27 mouse cellular contexts compared by ENCODE assay signal in genomic region chr17:29216078-29216477, GRCm38 (mm10). TPM values are rescaled to one million over a fixed set of nuclear protein-coding genes. Genes with fewer than 3 reads are reported as not detected.
DNase-seq lines count a peak whose midpoint lies in the region; ATAC-seq and TF ChIP-seq lines count a peak whose summit lies in the region.
"Had no signal": no experiment of that assay in that cellular context is flagged by ENCODE, and none has a peak within 500 bp of the region (broad histone marks: within the 10 kb centered on the region; RNA-seq: fewer than 3 reads in every experiment).

No protein-coding gene starts in this region.

- H3K4me2 ChIP-seq in hindbrain, embryonic 11.5 days (replicated peaks; ENCODE audit: low read depth, low read length): no peak overlapping the region
- H3K4me2 ChIP-seq in midbrain, embryonic 11.5 days: no peak overlapping the region
- no peak overlapping the region for H3K4me2 ChIP-seq in intestine, embryonic 16.5 days (ENCODE audit: low read depth, low read length)
- H3K4me2 ChIP-seq: embryonic facial prominence, embryonic 13.5 days; forebrain, embryonic 15.5 days; heart, embryonic 12.5 days; heart, embryonic 15.5 days; hindbrain, embryonic 14.5 days had no signal

- DNase-seq in hindbrain, embryonic 10.5 days (ENCODE audit: low spot score): no peak
- no peak for DNase-seq in hindbrain, embryonic 11.5 days (ENCODE audit: low spot score)
- no peak for DNase-seq in midbrain, embryonic 10.5 days (ENCODE audit: low spot score)
- no peak for DNase-seq in midbrain, embryonic 11.5 days (ENCODE audit: low spot score, missing footprints)
- peak; percentile 37 for DNase-seq in brain, embryonic 14.5 days (ENCODE audit: low read depth)
- no peak for DNase-seq in limb, embryonic 10.5 days (ENCODE audit: low spot score)
- DNase-seq: adrenal gland, adult 8-10 months; adrenal gland, postnatal 25 days; cerebellum, adult 2 months; cerebellum, adult 9-11 months; cerebellum, postnatal 36 days; embryo, embryonic 11 days; gastrocnemius, postnatal 25 days; heart, adult 18-20 months; heart, postnatal 10 days; heart, postnatal 36 days; kidney, adult 11 months had no signal

- H3K27ac ChIP-seq in hindbrain, embryonic 10.5 days: peak overlapping the region; percentile 23; the same call in 1 of the 2 replicates
- no peak overlapping the region for H3K27ac ChIP-seq in hindbrain, embryonic 11.5 days (ENCODE audit: low read depth, low read length)
- peak overlapping the region; percentile 53; the same call in 1 of the 2 replicates for H3K27ac ChIP-seq in midbrain, embryonic 10.5 days (replicated peaks)
- H3K27ac ChIP-seq in midbrain, embryonic 11.5 days (ENCODE audit: low read depth, low read length): no peak overlapping the region
- H3K27ac ChIP-seq in limb, embryonic 10.5 days: 0 out of 2 replicates have a peak overlapping the region, but pooled peaks have one; percentile 4
- no peak overlapping the region for H3K27ac ChIP-seq in intestine, embryonic 16.5 days (ENCODE audit: low read length)
- H3K27ac ChIP-seq: embryonic facial prominence, embryonic 10.5 days; embryonic facial prominence, embryonic 13.5 days; forebrain, embryonic 15.5 days; heart, embryonic 15.5 days; hindbrain, embryonic 14.5 days had no signal

- H3K9me3 ChIP-seq in hindbrain, embryonic 10.5 days: no peaks in the 10 kb centered on the region
- H3K9me3 ChIP-seq in hindbrain, embryonic 11.5 days (ENCODE audit: control insufficient read depth, low read length): no peaks in the 10 kb centered on the region
- H3K9me3 ChIP-seq in midbrain, embryonic 10.5 days (replicated peaks): no peaks in the 10 kb centered on the region
- no peaks in the 10 kb centered on the region for H3K9me3 ChIP-seq in midbrain, embryonic 11.5 days (ENCODE audit: control insufficient read depth, low read length)
- H3K9me3 ChIP-seq in limb, embryonic 10.5 days (replicated peaks): no peaks in the 10 kb centered on the region
- H3K9me3 ChIP-seq in intestine, embryonic 16.5 days (ENCODE audit: control insufficient read depth, low read length): no peaks in the 10 kb centered on the region
- H3K9me3 ChIP-seq: embryonic facial prominence, embryonic 10.5 days; embryonic facial prominence, embryonic 13.5 days; forebrain, embryonic 15.5 days; heart, embryonic 12.5 days; heart, embryonic 15.5 days had no signal

- no peak overlapping the region for H3K9ac ChIP-seq in hindbrain, embryonic 11.5 days (ENCODE audit: low read depth, low read length)
- H3K9ac ChIP-seq in midbrain, embryonic 11.5 days (ENCODE audit: low read length): no peak overlapping the region
- no peak overlapping the region for H3K9ac ChIP-seq in intestine, embryonic 16.5 days (ENCODE audit: low read depth, low read length)
- H3K9ac ChIP-seq: embryonic facial prominence, embryonic 13.5 days; forebrain, embryonic 15.5 days; heart, embryonic 12.5 days; heart, embryonic 15.5 days; hindbrain, embryonic 14.5 days had no signal

- peaks cover 29% of the 10 kb centered on the region for H3K27me3 ChIP-seq in hindbrain, embryonic 10.5 days (ENCODE audit: insufficient read depth, poor library complexity, severe bottlenecking)
- no peaks in the 10 kb centered on the region for H3K27me3 ChIP-seq in hindbrain, embryonic 11.5 days (ENCODE audit: control insufficient read depth, insufficient read depth, low read length)
- H3K27me3 ChIP-seq in midbrain, embryonic 10.5 days (ENCODE audit: low read depth, poor library complexity, severe bottlenecking): peaks cover 20% of the 10 kb centered on the region
- no peaks in the 10 kb centered on the region for H3K27me3 ChIP-seq in midbrain, embryonic 11.5 days (ENCODE audit: control insufficient read depth, insufficient read depth, low read length)
- peaks cover 20% of the 10 kb centered on the region for H3K27me3 ChIP-seq in limb, embryonic 10.5 days (ENCODE audit: low read depth, poor library complexity, severe bottlenecking)
- no peaks in the 10 kb centered on the region for H3K27me3 ChIP-seq in intestine, embryonic 16.5 days (replicated peaks; ENCODE audit: control insufficient read depth, insufficient read depth, low read length)
- H3K27me3 ChIP-seq: forebrain, embryonic 15.5 days had no signal

- no peak for ATAC-seq in hindbrain, embryonic 11.5 days (ENCODE audit: low FRiP score)
- no peak for ATAC-seq in midbrain, embryonic 11.5 days (ENCODE audit: low FRiP score)
- ATAC-seq in intestine, embryonic 16.5 days: no peak
- ATAC-seq: activated CD4-positive, CD25-positive, alpha-beta regulatory T cell, adult 4 months; CD4-positive, CD25-positive, alpha-beta regulatory T cell, adult 4 months; forebrain, embryonic 15.5 days had no signal

- no peak overlapping the region for H3K4me3 ChIP-seq in hindbrain, embryonic 10.5 days
- no peak overlapping the region for H3K4me3 ChIP-seq in hindbrain, embryonic 11.5 days (ENCODE audit: low read depth, low read length)
- H3K4me3 ChIP-seq in midbrain, embryonic 10.5 days: no peak overlapping the region
- no peak overlapping the region for H3K4me3 ChIP-seq in midbrain, embryonic 11.5 days (ENCODE audit: low read depth, low read length)
- H3K4me3 ChIP-seq in limb, embryonic 10.5 days: no peak overlapping the region
- no peak overlapping the region for H3K4me3 ChIP-seq in intestine, embryonic 16.5 days (ENCODE audit: low read length)
- H3K4me3 ChIP-seq: embryonic facial prominence, embryonic 10.5 days; embryonic facial prominence, embryonic 13.5 days; erythroblast, embryonic 14.5 days; forebrain, embryonic 15.5 days; heart, embryonic 12.5 days; heart, embryonic 15.5 days had no signal

- H3K4me1 ChIP-seq in hindbrain, embryonic 10.5 days (replicated peaks): peaks cover 66% of the 10 kb centered on the region
- peaks cover 21% of the 10 kb centered on the region for H3K4me1 ChIP-seq in hindbrain, embryonic 11.5 days (replicated peaks; ENCODE audit: control insufficient read depth, insufficient read depth, low read length)
- H3K4me1 ChIP-seq in midbrain, embryonic 10.5 days: peaks cover 63% of the 10 kb centered on the region
- peaks cover 23% of the 10 kb centered on the region for H3K4me1 ChIP-seq in midbrain, embryonic 11.5 days (ENCODE audit: control insufficient read depth, insufficient read depth, low read length)
- peaks cover 67% of the 10 kb centered on the region for H3K4me1 ChIP-seq in limb, embryonic 10.5 days
- H3K4me1 ChIP-seq in intestine, embryonic 16.5 days (ENCODE audit: control insufficient read depth, insufficient read depth, low read length): peaks cover 12% of the 10 kb centered on the region

- WGBS in hindbrain, embryonic 10.5 days: 81% methylated on average over 7 of the region's 7 CpGs
- 72% methylated on average over 7 of the region's 7 CpGs for WGBS in hindbrain, embryonic 11.5 days
- WGBS in midbrain, embryonic 10.5 days: 81% methylated on average over 7 of the region's 7 CpGs
- WGBS in midbrain, embryonic 11.5 days: 72% methylated on average over 7 of the region's 7 CpGs
- 63% methylated on average over 7 of the region's 7 CpGs for WGBS in limb, embryonic 10.5 days
- 65% methylated on average over 7 of the region's 7 CpGs for WGBS in intestine, embryonic 16.5 days

- no peak for TF ChIP-seq POLR2A in brain, embryonic 14.5 days (IDR thresholded peaks at IDR 0.05; ENCODE audit: borderline replicate concordance, extremely low read depth, insufficient read depth, insufficient read length, poor library complexity, severe bottlenecking)

- H3K36me3 ChIP-seq in hindbrain, embryonic 10.5 days: no peaks in the 10 kb centered on the region
- H3K36me3 ChIP-seq in hindbrain, embryonic 11.5 days (ENCODE audit: control insufficient read depth, insufficient read depth, low read length): no peaks in the 10 kb centered on the region
- no peaks in the 10 kb centered on the region for H3K36me3 ChIP-seq in midbrain, embryonic 10.5 days
- H3K36me3 ChIP-seq in midbrain, embryonic 11.5 days (ENCODE audit: control insufficient read depth, insufficient read depth, low read length): no peaks in the 10 kb centered on the region
- H3K36me3 ChIP-seq in limb, embryonic 10.5 days: no peaks in the 10 kb centered on the region
- H3K36me3 ChIP-seq in intestine, embryonic 16.5 days (ENCODE audit: control insufficient read depth, insufficient read depth, low read length): no peaks in the 10 kb centered on the region
- H3K36me3 ChIP-seq: embryonic facial prominence, embryonic 10.5 days; embryonic facial prominence, embryonic 13.5 days; forebrain, embryonic 15.5 days; heart, embryonic 12.5 days; heart, embryonic 15.5 days had no signal

- no peak for TF ChIP-seq CTCF in brain, embryonic 14.5 days (IDR thresholded peaks at IDR 0.05; ENCODE audit: borderline replicate concordance, extremely low read depth, insufficient read depth, insufficient read length)

RNA-seq across cellular contexts. Expression of gene Cpne5, which starts 21.9 kb away (rescaled TPM):
- 3.0 and 5.6 TPM in 2 replicates for polyA plus RNA-seq in hindbrain, embryonic 10.5 days (2016; fragmentation: Nextera tagmentation; extraction: Ambion mirVana)
- 3.7 and 4.2 TPM in 2 replicates for polyA plus RNA-seq in hindbrain, embryonic 11.5 days (2014; fragmentation: Nextera tagmentation; extraction: Ambion mirVana)
- polyA plus RNA-seq in midbrain, embryonic 10.5 days (2016; fragmentation: Nextera tagmentation; extraction: Ambion mirVana): 10.7 and 14.8 TPM in 2 replicates
- polyA plus RNA-seq in midbrain, embryonic 11.5 days (2014; fragmentation: Nextera tagmentation; extraction: Ambion mirVana): 7.4 TPM in 2 replicates
- polyA plus RNA-seq in brain, embryonic 14.5 days (2012; rRNA removed): 29.4 and 37.8 TPM in 2 replicates
- 2.0 and 3.2 TPM in 2 replicates for polyA plus RNA-seq in limb, embryonic 10.5 days (2016; fragmentation: Nextera tagmentation; extraction: Ambion mirVana)
- 5.3 and 5.9 TPM in 2 replicates for polyA plus RNA-seq in intestine, embryonic 16.5 days (2015; fragmentation: Nextera tagmentation; extraction: Ambion mirVana)

RNA-seq across cellular contexts. Expression of gene Ppil1, which starts 47.9 kb away (rescaled TPM):
- 173 and 211 TPM in 2 replicates for polyA plus RNA-seq in hindbrain, embryonic 10.5 days (2016; fragmentation: Nextera tagmentation; extraction: Ambion mirVana)
- 128 and 142 TPM in 2 replicates for polyA plus RNA-seq in hindbrain, embryonic 11.5 days (2014; fragmentation: Nextera tagmentation; extraction: Ambion mirVana)
- 205 and 232 TPM in 2 replicates for polyA plus RNA-seq in midbrain, embryonic 10.5 days (2016; fragmentation: Nextera tagmentation; extraction: Ambion mirVana)
- 163 and 170 TPM in 2 replicates for polyA plus RNA-seq in midbrain, embryonic 11.5 days (2014; fragmentation: Nextera tagmentation; extraction: Ambion mirVana)
- 66.6 and 73.3 TPM in 2 replicates for polyA plus RNA-seq in brain, embryonic 14.5 days (2012; rRNA removed)
- 239 and 250 TPM in 2 replicates for polyA plus RNA-seq in limb, embryonic 10.5 days (2016; fragmentation: Nextera tagmentation; extraction: Ambion mirVana)
- polyA plus RNA-seq in intestine, embryonic 16.5 days (2015; fragmentation: Nextera tagmentation; extraction: Ambion mirVana): 133 and 153 TPM in 2 replicates

RNA-seq across cellular contexts. Expression of gene BC004004, which starts 52.5 kb away (rescaled TPM):
- polyA plus RNA-seq in hindbrain, embryonic 10.5 days (2016; fragmentation: Nextera tagmentation; extraction: Ambion mirVana): 58.7 and 68.6 TPM in 2 replicates
- polyA plus RNA-seq in hindbrain, embryonic 11.5 days (2014; fragmentation: Nextera tagmentation; extraction: Ambion mirVana): 75.5 and 79.4 TPM in 2 replicates
- 62.8 and 67.9 TPM in 2 replicates for polyA plus RNA-seq in midbrain, embryonic 10.5 days (2016; fragmentation: Nextera tagmentation; extraction: Ambion mirVana)
- 68.4 and 74.6 TPM in 2 replicates for polyA plus RNA-seq in midbrain, embryonic 11.5 days (2014; fragmentation: Nextera tagmentation; extraction: Ambion mirVana)
- 80.8 and 84.9 TPM in 2 replicates for polyA plus RNA-seq in brain, embryonic 14.5 days (2012; rRNA removed)
- polyA plus RNA-seq in limb, embryonic 10.5 days (2016; fragmentation: Nextera tagmentation; extraction: Ambion mirVana): 47.9 and 52.9 TPM in 2 replicates
- 82.9 and 85.6 TPM in 2 replicates for polyA plus RNA-seq in intestine, embryonic 16.5 days (2015; fragmentation: Nextera tagmentation; extraction: Ambion mirVana)

Comparison
In these comparisons a context has a peak if more than half of its experiments do, and no peak if none do; other contexts are left out.
1. H3K27ac ChIP-seq: peak in hindbrain, embryonic 10.5 days (single experiment), midbrain, embryonic 10.5 days (single experiment) and limb, embryonic 10.5 days (single experiment); none in hindbrain, embryonic 11.5 days (single experiment), midbrain, embryonic 11.5 days (single experiment) and intestine, embryonic 16.5 days (single experiment).